Mouse (Mus musculus): ENCODE data around the gene Cdc123.

Cdc123 gene

DNA sequence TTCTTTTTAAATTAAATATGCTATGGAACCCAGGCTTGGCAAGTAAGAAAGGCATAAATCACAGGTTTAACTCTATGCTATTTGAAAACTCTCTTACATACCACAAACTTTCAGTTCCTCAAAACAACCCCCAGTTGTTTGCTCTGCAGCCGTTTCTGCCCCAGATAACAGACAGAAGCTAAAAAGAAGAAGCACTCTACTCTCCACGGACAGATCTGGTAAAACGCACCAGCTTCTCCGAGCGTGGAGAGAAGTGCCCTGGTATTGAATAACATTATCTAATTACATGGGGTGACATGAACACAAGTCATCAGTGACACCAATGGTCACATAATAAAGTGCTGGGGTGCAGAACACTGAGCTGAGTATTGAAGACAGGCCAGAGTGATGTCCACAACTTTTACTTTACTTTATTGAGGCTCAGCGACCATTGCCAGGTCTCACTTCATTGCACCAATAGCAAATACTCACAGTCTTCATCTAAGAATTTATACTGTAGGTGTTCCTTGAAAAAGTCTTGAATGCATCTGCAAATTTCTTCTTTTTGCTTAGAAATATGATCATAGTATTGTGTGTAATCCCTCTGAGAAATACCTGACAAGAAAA, 40.4 kb downstream of the Cdc123 start:
- peak in 1 of 2 experiments; percentile 41 for DNase-seq (ENCODE audit: low spot score in 2 of 2)

DNA sequence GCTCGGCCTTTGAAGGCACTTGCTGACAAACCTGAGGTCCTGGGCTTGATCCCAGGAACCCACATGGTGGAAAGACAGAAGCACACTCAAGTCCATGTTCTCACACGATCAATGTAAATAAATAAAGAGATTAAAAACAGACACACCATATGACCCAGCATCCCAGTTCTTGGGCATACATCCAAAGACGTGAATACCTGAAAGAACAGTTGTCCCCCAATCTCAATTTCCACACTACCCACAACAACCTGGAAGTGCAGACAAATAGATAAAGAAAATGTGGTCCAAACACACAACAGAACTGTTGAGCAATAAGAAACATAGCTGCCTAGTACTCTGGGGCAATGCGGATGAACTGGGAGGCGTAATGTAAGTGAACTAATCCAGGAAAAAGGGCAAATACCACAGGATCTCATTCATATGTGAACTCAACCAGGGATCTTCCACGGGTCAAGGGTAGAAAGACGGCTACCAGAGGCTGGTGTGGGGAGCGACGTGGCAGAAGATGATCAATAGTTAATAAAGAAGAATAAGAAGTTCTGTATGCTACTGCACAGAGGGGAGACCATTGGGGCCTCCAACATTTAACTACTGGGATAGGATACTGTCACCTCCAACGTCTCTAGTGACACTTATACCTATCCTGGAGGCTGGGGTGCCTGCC, 42.9 kb downstream of the Cdc123 start:
- DNase-seq (ENCODE audit: low spot score in 2 of 2): no peak

DNA sequence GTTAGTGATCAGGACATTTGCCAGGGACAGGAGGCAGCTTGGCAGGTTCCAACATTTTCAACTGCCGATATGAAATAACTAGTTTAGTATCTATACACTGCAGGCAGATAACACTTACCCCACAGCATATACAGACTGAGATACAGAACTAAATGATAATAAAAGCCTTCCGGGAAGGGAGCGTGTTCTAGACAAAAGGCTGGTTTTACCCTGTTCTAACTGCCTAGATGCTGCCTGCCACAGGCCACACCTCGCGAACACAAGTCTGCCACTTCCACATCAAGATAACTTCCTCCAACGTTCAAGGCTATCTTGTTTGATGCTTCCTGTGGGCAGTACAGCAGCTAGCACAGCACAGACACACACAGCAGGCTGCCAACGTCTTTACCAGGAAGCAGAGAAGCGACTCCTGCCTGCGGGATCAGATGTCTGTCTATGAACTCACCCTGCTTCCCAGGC, 43.8 kb downstream of the Cdc123 start:
- DNase-seq (ENCODE audit: low spot score in 2 of 2): peak in 1 of 2 experiments; percentile 21

DNA sequence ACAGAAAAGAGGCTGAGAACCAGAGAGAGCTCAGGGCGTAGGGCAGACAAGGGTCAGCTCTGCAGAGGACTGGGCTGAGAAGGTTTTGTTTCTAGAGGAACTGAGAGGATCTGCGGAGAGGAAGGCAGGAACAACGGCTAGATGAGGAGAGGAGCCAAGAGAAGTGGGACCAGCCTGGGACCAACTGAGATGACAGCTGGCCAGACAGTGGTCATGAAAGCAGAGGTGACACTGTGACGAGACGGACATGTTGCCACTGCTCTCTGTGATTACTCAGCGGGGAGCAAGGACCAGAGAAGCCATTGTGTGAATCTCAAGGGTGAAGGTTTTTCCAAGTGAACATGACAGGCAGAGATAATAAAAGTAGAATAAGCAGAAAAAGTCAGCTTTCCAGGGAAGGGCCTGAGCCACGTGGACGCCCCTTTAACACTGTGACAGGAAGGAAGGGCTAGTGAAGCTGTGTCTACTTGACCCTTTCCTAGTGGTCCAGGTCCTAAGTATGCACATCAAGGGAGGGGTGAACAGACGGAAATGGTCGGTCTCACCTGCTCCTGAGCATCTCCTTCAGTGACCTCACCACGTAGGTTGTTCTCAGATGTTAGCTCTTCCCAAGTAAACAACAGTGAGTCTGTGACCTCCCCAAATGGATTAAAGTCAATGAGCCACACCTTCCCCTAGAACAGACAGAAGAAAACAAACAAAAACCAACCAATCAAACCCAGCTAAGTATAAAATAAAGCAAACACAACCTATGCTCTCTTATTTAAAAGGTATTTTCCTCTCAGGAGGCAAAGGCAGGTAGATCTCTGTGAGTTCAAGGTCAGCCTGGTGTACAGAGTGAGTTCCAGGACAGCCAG, 46.9 kb downstream of the Cdc123 start:
- no peak for DNase-seq (ENCODE audit: low spot score in 2 of 2)

DNA sequence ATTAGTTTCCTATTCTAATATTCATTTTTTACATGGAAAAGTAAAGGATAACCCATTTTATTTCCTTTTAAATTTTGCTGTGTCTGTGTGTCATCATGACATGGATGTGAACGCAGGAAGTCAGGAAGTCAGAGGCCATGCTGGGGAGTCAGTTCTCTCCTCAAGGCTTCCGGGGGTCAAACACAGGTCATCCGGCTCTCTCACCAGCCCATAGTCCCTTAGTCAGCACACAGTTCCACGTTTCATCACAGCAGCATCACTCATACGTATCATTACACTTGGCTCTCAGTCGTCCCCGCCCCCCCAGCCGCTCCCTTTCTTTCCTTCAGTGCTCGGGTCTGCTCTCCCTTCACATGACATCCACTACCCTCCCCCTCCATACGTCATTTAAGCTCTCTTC, 51.2 kb downstream of the Cdc123 start:
- DNase-seq (ENCODE audit: low spot score in 2 of 2): no peak

DNA sequence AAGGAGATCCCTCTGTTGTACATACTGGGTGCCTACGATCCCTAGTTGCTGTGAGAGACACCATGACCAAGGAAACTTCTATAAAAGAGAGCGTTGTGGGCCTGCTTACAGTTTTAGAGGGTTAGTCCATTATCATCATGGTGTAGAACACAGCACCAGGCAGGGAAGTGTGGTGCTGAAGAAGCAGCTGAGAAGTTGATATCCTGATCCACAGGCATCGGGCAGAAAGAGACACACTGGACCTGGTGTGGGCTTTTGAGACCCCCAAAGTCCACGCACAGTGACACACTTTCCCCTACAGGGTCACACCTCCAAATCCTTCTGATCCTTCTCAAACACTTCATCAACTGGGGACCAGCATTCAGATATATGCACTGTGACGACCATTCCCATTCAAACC, 52.9 kb downstream of the Cdc123 start:
- DNase-seq (ENCODE audit: low spot score in 2 of 2): no peak

DNA sequence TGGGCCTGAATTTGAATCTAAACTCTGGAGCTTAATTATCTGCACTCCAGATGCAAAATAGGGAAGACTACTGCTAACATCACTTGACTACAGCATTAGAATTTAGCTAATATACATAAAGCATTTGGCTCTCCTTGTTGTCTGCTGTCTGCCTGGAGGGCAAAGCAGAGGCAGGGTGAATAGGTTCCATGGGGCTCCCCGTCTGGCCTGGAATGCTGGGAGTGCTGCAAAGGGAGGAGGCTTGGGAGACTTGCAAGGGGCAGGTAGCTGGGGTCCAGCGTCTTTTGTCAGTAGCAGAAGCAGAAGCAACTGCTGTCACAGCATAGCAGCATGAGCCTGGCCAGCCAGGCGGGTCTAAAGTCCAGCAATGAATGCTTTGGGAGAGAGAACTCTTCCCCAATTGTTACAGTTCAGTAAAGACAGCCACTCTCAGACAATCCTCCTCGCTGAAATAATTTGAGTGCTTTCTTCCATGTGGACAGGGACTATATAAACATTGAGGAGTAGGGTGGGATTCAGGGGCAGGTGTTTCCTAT, 55.3 kb downstream of the Cdc123 start:
- no peak for DNase-seq (ENCODE audit: low spot score in 2 of 2)

DNA sequence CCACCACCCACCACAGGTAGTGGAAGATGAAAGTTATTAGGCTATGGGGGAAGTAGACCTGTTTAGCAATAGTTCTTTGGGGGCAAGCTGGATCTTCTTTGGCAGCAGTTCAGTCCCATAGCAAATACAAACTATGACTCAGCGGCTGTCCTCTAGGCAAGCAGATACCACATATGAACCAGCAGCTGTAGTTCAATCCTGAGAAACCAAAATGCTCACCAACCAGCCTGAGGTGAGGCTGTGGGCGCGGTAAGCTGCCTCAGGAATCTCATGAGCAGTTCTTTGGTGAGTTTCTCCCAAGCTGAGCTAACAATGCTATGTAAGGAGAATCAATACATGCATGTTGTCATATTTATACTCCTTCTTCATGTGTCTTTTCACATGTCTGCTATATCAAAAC, 57.6 kb downstream of the Cdc123 start:
- DNase-seq (ENCODE audit: low spot score in 2 of 2): no peak

DNA sequence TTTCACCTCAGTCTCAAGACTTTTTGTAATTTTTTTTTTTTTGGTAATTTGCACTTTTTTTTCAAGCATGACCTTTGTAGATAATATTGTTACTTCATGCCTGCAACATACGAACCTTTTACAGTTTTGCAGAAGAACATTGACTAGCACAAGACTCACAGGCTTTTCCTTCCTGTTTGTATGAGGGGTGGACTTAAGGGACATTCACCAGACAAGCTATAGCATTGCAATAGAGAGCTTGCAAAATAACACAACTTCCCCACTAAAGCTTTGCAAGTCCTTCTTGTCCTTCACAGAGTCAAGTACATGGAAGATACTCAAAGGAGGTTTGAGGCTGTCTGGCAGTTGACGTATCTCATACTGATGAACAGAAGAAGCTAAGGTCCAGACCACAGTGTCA, 72.5 kb downstream of the Cdc123 start:
- DNase-seq (ENCODE audit: low spot score in 2 of 2): no peak

DNA sequence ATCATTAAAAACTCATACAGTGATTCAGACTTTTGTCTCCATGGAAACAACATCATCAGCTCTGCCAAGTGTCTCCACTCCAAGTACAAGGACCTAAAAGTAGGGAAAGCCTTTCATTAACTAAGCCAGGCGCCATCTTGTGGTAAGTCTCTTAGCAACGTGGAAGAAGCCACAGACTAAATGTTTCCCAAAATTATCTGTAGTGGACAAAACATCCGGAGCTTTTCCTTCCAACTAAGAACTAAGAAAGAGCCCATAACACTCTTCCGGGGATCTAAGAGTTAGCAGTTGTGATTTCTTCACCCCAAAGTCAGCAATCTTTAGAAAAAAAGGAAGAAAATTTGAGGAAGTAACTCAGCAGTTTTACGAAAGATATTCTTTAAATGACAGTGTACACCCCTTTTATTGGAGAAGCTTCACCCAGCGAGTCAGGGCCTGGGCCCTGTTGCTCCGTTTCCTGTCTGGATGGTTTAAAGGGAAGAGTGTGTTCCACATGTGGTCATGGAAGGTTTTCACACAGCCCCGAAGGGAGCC, 74.2 kb downstream of the Cdc123 start:
- DNase-seq (ENCODE audit: low spot score in 2 of 2): peak; percentile 54 to 55

DNA sequence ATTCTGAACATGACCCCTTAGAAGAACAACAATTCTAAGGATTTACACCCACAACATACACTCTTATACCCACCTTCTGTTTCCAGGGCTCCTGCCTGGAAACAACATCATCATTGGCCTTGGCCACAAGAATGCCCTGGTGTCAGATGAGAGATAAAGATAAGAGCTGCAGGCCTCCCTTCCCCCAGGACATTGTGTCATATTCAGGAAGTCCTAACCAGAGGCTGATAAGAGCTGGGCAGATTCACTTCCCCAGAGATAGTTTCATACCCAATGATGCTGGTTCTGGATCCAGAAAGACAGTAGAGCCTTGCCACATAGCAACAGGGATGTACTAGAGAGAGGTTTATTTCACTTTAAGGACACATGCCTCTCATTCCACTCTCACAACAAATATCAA, 75.3 kb downstream of the Cdc123 start:
- peak in 1 of 2 experiments; percentile 9 for DNase-seq (ENCODE audit: low spot score in 2 of 2)

DNA sequence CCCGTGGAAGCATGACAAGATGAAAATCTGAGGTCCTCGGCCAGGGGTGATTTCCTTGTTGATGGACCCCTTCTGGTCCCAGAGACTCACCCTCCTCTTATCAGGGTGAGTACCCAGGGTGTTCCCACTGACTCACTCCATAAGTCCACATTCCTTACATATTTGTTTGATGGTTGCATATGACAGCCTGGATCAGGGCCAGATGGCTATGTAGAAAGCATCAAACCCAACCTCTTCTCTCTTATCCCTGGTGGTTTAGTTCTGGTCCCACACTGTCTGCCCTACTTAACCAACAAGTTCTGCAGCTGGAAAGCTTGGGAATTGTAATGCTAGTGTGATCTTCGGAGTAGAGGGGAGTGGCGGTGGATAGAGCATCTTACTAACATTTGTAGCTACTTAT, 76.0 kb downstream of the Cdc123 start:
- DNase-seq (ENCODE audit: low spot score in 2 of 2): no peak

DNA sequence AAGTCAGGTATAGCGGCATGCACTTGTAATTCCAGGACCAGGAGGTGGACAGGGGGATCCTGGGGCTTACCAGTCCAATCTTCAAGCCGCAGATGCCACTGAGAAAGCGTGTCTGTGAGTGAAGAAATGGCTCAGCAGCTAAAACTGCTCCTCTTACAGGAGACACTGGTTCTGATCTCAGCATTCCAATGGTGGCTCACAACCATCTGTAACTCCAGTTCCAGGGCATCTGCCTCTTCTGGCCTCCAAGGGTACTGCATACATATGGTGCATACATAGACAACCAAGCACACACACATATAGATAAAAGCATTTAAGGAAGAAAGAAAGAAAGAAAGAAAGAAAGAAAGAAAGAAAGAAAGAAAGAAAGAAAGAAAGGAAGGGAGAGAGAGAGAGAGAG, 82.9 kb downstream of the Cdc123 start:
- DNase-seq (ENCODE audit: low spot score in 2 of 2): no peak

DNA sequence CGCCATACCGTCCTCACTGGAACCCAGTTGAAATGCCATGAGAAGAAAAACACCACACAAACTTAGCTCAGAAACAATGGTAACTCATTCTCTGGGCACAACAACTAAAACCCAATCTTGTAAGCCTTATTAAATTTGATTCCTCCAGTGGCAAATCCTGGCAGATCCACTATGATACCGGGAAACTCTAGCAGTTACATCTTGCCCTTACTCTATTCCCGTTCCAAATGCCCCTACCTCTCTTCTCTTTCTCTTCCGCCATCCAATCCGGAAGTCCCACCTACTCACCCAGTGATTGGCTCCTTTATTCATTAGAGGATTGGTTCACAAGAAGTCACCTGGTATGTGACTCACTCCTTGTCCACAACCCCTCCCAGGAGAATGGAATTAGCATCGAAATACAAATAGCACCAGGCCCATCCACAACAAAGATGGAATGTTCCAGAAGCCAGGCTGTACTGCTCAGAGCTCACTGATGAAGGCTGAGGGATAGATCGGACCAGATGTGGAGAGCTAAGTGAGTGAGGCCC, 84.4 kb downstream of the Cdc123 start:
- no peak for DNase-seq (ENCODE audit: low spot score in 2 of 2)

DNA sequence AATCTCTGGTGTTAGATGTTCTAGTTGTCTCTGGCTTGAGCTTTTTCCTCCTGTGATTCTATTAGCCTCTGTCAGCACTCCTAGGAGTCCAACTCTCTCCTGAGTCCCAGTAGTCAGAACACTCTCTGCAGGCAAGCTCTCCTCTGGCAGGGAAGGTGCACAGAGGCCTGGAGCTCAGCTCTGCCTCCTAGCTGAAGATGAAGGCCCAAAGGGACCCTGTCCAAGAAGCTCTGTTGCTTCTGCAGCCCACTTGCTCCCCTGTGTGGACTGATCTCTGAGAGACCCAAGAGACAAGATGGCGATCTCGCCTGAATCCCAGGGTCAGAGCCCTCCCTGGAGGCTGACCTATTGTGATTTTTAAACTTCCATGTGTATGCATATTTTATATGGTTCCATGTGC, 86.4 kb downstream of the Cdc123 start:
- DNase-seq (ENCODE audit: low spot score in 2 of 2): no peak

DNA sequence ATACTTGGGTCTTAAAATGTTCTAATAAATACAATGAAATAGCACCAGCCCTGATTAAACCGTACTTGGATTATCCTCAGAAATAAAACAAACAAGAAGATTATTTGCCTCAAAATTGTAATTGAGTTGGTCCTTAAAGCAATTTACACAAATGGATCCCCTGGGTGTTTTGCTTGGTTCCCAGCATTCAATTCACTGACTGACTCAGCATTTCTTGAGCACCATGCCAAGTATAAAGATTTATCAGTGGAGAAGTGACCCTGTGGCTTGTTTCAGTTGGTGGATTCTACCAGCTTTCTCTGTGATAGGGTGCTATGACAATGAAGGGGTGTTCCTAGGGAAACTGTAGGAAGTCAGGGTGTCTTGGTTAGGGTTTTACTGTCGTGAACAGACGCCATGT, 94.1 kb downstream of the Cdc123 start:
- DNase-seq (ENCODE audit: low spot score in 2 of 2): no peak

DNA sequence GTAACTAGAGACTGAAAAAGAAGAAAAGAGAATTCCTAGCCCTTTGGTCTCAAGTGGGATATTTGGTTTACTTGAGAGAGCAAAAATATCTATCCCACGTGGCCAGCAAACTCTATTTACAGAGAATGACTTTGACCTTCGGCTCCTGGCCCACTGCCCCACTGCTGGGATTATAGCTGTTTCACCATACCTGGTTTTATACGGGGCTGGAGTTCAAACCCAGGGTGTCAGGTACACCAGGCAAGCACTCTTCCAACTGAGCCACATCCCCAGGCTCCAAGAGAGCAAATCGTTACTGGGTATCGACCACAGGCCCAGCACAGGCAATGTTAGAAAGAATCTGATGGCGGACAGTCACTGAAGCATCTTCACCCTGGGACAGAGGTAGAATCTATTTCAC, 95.8 kb downstream of the Cdc123 start:
- no peak for DNase-seq (ENCODE audit: low spot score in 2 of 2)

DNA sequence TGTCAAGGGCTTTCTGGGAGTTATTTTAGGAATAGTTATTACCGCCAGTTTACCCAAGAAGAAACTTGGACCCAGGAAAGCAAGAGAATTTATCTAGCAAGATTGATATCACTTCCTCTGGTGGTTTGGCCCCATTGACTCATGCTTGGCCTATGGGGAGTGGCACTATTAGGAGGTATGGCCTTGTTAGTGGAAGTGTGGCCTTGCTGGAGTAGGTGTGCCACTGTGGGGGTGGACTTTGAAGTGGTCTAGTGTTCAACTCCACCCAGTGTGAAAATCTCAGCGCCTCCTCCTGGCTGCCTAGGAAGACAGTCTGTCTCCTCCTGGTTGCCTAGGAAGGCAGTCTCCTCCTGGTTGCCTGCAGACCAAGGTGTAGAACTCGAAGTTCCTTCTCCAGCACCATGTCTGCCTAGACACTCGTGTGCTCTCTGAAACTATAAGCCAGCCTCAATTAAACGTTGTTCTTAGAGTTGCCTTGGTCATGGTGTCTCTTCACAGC, 97.4 kb downstream of the Cdc123 start:
- no peak for DNase-seq (ENCODE audit: low spot score in 2 of 2)

DNA sequence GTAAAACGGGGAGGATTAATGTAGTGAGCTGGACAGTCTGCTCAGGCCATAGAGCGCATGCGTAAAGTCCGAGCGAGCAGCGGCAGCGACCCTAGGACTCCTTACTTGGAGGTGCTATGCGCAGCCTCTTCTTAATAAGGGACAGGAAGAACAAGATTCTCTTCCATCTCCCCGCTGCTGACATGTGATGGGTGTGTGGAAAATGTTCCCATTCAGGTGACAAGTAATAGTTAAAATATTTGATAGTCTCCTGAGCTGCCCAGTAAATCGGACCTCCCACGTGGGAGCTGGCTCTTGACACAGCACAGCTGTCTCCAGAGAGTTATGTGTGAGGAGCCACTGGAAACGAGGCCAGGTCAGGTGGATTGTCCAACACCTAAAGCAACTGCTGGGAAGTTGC, 98.4 kb downstream of the Cdc123 start:
- DNase-seq (ENCODE audit: low spot score in 2 of 2): no peak
